Mouse (Mus musculus) T-cell, adult 2 months (primary cell): Measurements from ENCODE around the gene Gpr22.

Source experiments
- DNase-seq: peaks from one replicate; pipeline ENCODE4 v3.0.0; 2022; ENCODE audit warnings: low spot score

Gene Gpr22

GRCm38 (mm10) chr12:31713600-31713999 is at the start of gene Gpr22:
Gene Gpr22, minus strand, starts transcription at chr12:31713947.
- no peak for DNase-seq

DNA sequence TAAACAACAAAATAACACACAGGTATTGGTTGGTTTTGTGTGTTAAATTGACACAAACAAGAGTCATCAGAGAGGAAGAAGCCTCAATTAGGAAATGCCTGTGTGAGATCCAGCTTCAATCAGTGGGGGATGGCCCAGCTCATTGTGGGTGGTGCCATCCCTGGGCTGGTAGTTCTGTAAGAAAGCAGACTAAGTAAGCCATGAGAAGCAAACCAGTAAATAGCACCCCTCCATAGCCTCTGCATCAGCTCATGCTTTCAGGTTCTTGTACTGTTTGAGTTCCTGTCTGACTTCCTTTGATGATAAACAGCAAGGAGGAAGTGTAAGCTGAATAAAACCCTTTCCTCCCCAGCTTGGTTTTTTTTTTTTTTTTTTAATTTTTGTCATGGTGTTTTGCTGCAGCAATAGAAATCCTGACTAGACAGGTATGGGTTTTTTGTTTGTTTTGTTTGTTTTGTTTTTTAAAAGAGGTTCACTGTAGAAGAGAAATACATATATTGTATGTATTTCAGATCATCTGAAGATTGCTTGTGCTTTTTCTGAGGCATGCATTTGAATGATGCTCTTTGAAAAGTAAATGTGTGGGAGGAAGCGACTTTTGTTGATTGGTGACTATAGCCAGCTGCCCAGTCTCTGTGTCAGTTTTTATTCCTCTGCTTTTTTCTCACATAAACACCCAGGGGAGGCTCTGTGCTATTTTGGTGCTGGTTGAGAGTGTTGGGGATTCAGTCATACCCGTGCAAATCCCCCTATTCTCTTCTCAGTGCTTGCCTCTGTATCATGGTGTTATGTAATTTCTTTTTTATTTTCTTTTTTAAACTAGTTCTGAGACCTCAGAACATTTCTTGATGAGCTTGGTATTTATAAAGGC is 42.4 kb upstream of the Gpr22 start:
- peak; percentile 36 for DNase-seq

DNA sequence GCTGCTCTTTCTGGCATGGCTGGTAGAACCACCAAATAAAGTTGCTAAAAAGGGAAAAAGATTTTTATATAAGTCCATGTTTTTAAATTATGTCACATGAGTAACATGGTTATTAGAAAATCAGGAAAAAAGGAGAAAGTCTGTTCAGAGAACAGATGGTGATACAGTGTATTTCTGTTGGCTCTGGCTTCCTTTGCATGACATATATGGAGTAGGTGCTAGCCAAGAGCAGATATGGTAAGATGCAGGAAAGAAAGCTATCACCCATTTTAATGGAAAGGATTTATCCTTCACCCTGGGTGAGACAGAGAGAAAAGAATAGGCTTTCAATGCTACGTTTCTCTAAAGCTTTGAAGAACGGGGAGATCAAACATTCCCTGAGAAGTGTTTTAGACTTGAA is 40.7 kb upstream of the Gpr22 start:
- no peak for DNase-seq

GRCm38 (mm10) chr12:31749846-31750245 is 36.1 kb upstream of the Gpr22 start:
- no peak for DNase-seq

- no peak for DNase-seq
Observed at GRCm38 (mm10) chr12:31747301-31747700, 33.6 kb upstream of the Gpr22 start.

GRCm38 (mm10) chr12:31734616-31735015 is 20.9 kb upstream of the Gpr22 start:
- DNase-seq: no peak

DNA sequence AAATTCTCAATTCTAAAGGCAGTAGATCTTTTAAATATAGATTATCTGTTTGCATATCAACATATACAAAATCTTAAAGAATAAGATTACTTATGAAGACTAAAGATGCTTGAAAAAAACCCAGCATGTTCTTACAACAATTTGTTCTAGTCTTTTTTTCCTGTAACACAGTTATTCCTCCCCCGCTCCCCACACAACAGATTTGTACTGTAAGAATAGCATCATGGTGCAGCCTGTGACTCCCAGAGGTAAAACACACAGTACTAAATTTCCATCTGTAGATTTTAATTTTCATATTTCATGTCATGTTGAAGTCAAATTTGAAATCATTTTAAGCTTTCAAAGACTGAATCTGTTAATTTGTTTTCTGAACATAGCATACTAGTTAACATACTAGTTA is 16.4 kb upstream of the Gpr22 start:
- no peak for DNase-seq

GRCm38 (mm10) chr12:31726707-31727106 is 13.0 kb upstream of the Gpr22 start:
- DNase-seq: no peak

DNA sequence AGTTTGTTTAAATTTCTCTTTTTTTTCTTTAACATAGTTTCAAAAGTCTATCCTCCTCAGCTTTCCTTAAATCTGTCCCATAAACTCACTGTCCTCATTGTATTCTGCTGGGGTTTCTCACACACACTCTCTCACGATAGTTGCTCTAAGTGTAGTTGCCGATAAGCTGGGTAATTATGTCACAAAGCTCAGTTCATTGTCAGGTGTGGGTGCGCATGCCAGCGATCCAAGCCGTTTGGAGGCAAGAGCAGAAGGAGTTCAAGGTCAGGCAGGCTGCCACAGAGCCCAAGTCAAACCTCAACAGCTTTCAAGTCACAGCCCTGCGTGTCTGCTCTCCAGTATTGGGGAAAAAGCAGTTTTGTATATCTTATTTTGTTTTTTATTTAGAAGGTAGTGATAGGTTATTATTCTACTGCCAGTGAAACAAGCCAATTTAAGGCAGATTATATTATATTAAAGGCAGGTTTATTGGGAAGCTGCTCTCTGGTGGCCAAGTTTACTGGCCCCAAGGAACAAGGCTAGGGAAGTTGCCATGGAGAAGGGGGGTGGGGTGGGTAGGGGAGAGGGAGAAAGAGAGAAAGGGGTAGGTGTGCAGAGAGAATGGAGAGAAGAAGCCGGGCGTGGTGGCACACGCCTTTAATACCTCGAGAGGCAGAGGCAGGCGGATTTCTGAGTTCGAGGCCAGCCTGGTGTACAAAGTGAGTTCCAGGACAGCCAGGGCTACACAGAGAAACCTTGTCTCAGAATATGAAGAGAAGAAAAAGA is 11.9 kb upstream of the Gpr22 start:
- DNase-seq: no peak

GRCm38 (mm10) chr12:31724576-31724975 is 10.8 kb upstream of the Gpr22 start:
- DNase-seq: no peak

GRCm38 (mm10) chr12:31719586-31720275 is 6.0 kb upstream of the Gpr22 start:
- no peak for DNase-seq

- DNase-seq: no peak
Observed at GRCm38 (mm10) chr12:31714070-31714469, 323 bp upstream of the Gpr22 start.

GRCm38 (mm10) chr12:31712727-31713126 is 1.0 kb downstream of the Gpr22 start:
- DNase-seq: no peak

- no peak for DNase-seq
Observed at GRCm38 (mm10) chr12:31712233-31712632, 1.5 kb downstream of the Gpr22 start.

- no peak for DNase-seq
Observed at GRCm38 (mm10) chr12:31709665-31710064, 4.1 kb downstream of the Gpr22 start.

DNA sequence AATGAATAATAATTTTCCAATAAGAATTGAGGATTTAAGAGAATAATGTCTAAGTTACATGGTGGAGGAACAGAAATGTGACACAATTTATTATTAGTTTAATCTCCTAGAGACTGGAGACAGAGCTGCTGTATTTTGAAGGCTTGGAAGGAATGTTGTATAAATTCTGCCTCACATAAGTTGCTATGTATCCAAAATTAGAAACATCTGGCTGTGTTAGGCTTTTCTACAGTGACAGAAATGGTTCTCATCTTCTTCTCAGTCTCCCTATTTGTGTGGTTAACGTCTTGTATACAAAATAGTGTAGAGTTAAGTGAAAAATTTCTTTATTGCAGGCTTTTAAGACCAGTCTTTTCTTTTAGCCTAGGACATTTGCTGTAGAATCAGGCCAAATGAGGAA is 6.2 kb downstream of the Gpr22 start:
- no peak for DNase-seq

DNA sequence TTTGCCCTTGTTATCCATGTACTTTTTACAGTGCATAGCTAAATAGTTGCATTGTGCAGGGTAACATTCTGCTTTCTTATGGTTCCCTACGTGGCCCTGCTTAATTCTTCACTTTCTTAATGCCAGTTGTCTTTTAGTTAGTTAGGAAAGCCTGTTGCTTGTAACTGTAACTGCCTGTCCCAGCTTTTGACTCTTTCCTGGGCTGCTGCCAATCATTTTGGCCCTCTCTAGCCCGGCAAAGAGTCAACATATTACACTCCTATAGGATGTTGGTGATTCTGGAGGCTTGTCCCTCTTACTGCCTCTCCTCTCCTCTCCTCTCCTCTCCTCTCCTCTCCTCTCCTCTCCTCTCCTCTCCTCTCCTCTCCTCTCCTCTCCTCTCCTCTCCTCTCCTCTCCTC is 7.6 kb downstream of the Gpr22 start:
- no peak for DNase-seq

GRCm38 (mm10) chr12:31703904-31704303 is 9.8 kb downstream of the Gpr22 start:
- DNase-seq: no peak

DNA sequence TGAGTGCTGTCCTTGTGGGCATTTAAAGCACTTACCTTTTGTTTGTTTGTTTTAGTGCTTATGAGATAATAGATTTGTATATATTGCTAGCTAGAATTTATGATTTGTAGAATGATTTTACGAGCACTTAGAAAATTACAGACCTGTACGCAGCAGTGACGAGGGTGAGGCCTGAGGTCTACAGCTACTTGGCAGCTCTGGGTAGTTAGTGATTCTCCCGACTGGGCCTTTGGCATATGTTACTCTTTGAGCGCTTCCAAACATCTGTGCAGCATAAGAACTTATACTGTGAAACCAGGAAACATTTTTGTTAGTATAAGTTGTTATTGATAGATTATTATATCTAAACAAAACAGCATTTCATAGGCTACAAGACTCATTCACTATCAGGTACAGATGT is 12.3 kb downstream of the Gpr22 start:
- DNase-seq: no peak

DNA sequence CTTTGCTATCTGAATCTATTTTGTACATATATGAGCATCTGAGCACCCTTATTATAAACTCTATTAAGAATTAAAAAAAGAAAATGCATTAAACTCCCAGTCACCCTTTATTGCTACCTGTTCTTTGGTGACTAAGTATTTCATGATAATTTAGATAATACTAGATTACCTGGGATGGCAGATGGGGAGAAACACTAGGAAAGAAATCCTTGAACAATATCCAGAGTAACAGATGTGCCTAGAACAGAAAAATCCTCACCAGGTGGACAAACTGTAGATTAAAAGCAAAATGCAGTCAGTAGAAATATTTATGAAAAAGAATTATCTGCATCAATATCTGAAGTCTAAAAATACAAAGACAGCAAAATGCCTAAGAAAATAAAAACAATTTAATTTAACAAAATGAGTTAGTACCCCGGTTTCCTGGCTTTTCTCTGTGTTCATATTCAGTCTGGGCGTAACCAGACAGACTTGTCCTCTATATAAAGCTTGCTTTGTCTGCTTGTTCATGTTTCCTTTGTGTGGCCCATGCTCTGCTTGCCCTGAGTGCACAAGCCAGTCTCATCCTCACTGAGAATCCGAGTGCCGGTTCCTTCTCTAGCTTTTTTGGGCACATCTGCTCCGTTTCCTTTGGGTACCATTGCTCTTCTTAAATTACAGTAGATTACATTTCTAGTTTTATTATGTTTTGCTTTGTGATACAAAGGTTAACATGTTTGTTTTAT is 13.0 kb downstream of the Gpr22 start:
- no peak for DNase-seq

DNA sequence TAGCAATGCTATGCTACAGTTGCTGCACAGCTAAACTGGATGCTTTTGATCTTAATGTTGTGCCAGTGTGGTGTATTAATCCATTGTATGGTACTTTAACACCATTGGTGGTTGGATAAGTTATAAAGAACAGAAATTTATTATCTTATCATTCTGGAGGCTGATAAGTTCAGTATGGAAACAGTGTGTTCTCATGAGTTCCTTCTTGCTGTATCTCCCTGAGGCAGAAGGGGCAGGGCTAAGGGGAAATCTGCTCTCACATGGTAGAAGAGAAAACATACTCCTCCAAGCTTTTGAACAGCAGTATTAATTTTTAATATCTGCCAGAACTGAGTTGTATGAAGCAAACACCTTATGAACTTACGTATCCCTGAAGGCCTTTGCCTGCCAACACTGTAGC is 20.5 kb downstream of the Gpr22 start:
- DNase-seq: no peak

- no peak for DNase-seq
Observed at GRCm38 (mm10) chr12:31686679-31687078, 27.1 kb downstream of the Gpr22 start.
